Mouse (Mus musculus) forebrain, embryonic 16.5 days (tissue): ENCODE measurements around the gene Exd1. TPM values are rescaled to one million over a fixed set of nuclear protein-coding genes. Genes with fewer than 3 reads are reported as not detected.

Experiments used
- ATAC-seq: fragments of 200-750 bp; cut with Nextera tagmentation; 2 replicates; pipeline ENCODE4 v1.8.0; 2017; ENCODE audit warnings: mild to moderate bottlenecking, moderate library complexity
- H3K27ac ChIP-seq: fragments of 300-500 bp; sonication (generic); 2 replicates; pipeline ENCODE4 v1.5.1; 2014; ENCODE audit warnings: low read length, control low read depth
- H3K27me3 ChIP-seq: fragments of 300-500 bp; sonication (generic); replicated peaks from 2 replicates; pipeline ENCODE4 v1.6.1; 2014; ENCODE audit warnings: low read length; ENCODE audit not compliant: control insufficient read depth, insufficient read depth
- H3K36me3 ChIP-seq: fragments of 300-500 bp; sonication (generic); 2 replicates; pipeline ENCODE4 v1.6.1; 2014; ENCODE audit not compliant: control insufficient read depth, insufficient read depth
- H3K4me1 ChIP-seq: fragments of 300-500 bp; sonication (generic); replicated peaks from 2 replicates; pipeline ENCODE4 v1.6.1; 2014; ENCODE audit warnings: low read length; ENCODE audit not compliant: control insufficient read depth, insufficient read depth
- H3K4me2 ChIP-seq: fragments of 300-500 bp; sonication (generic); 2 replicates; pipeline ENCODE4 v1.6.1; 2014; ENCODE audit warnings: mild to moderate bottlenecking, low read length, control low read depth
- H3K4me3 ChIP-seq: fragments of 300-500 bp; sonication (generic); replicated peaks from 2 replicates; pipeline ENCODE4 v1.5.1; 2014; ENCODE audit warnings: mild to moderate bottlenecking, low read length, control low read depth
- H3K9ac ChIP-seq: fragments of 300-500 bp; sonication (generic); replicated peaks from 2 replicates; pipeline ENCODE4 v1.6.1; 2014; ENCODE audit warnings: low read depth, low read length, control low read depth
- H3K9me3 ChIP-seq: fragments of 300-500 bp; sonication (generic); 2 replicates; pipeline ENCODE4 v1.6.1; 2016; ENCODE audit warnings: low read length; ENCODE audit not compliant: control insufficient read depth
- WGBS: fragments of 180-500 bp; shearing (Covaris S2); extraction: QIAGEN DNeasy Blood & Tissue Kit; methylation state at CpG from one replicate; pipeline ENCODE4 v1.1.7; 2014; 5-methylcytosine and 5-hydroxymethylcytosine counted together
- polyA plus RNA-seq: library from polyadenylated mRNA; unstranded; fragments of >200 nt; fragmentation: Nextera tagmentation; extraction: Ambion mirVana; gene quantifications from 2 replicates; pipeline ENCODE4 v1.2.1, GENCODE M21; 2015

Gene Exd1
- 1.1 and 1.6 TPM in 2 replicates for polyA plus RNA-seq

GRCm38 (mm10) chr2:119547522-119548370, at the start of gene Exd1, which contains the start of gene Chp1:
TSS of gene Exd1 (minus strand) at chr2:119547627.
TSS of gene Chp1 (plus strand) at chr2:119547697.
- Histone ChIP-seq H3K9ac (peak within 1 kb of the TSS; percentile 71), H3K9me3 (no peaks in the 10 kb centered on the region), H3K4me2 (peak within 1 kb of the TSS; percentile 73), H3K27me3 (no peaks in the 10 kb centered on the region), H3K4me1 (peaks cover 15% of the 10 kb centered on the region), H3K36me3 (no peaks in the 10 kb centered on the region), H3K4me3 (peak within 1 kb of the TSS; percentile 64), H3K27ac (peak within 1 kb of the TSS; percentile 46)
- ATAC-seq = peak; percentile 99
- under 1% methylated on average over 57 of the region's 57 CpGs for WGBS

GRCm38 (mm10) chr2:119596781-119597330, 49.4 kb upstream of the Exd1 start:
- ATAC-seq = no peak
- Histone ChIP-seq H3K4me3 (no peak overlapping the region), H3K9me3 (no peaks in the 10 kb centered on the region), H3K36me3 (peaks cover 7% of the 10 kb centered on the region), H3K27me3 (no peaks in the 10 kb centered on the region), H3K4me2 (no peak overlapping the region), H3K9ac (no peak overlapping the region), H3K4me1 (peaks cover 45% of the 10 kb centered on the region), H3K27ac (peak overlapping the region; percentile 33; the same call in 1 of the 2 replicates)
- 79% methylated on average over 8 of the region's 8 CpGs for WGBS

GRCm38 (mm10) chr2:119595308-119595707, 47.9 kb upstream of the Exd1 start:
- Histone ChIP-seq H3K36me3 (peaks cover 6% of the 10 kb centered on the region), H3K27me3 (no peaks in the 10 kb centered on the region), H3K9me3 (no peaks in the 10 kb centered on the region), H3K4me3 (peak overlapping the region; percentile 98), H3K27ac (no peak overlapping the region), H3K4me1 (peaks cover 37% of the 10 kb centered on the region), H3K9ac (peak overlapping the region; percentile 37), H3K4me2 (peak overlapping the region; percentile 77)
- WGBS = 35% methylated on average over 4 of the region's 4 CpGs
- no peak for ATAC-seq

- H3K4me2 ChIP-seq = peak overlapping the region; percentile 77
- peaks cover 37% of the 10 kb centered on the region for H3K4me1 ChIP-seq
- peaks cover 5% of the 10 kb centered on the region for H3K36me3 ChIP-seq
- under 1% methylated on average over 57 of the region's 61 CpGs for WGBS
- peak overlapping the region; percentile 81 for H3K27ac ChIP-seq
- H3K9ac ChIP-seq = peak overlapping the region; percentile 98
- peak overlapping the region; percentile 98 for H3K4me3 ChIP-seq
- H3K27me3 ChIP-seq = no peaks in the 10 kb centered on the region
- H3K9me3 ChIP-seq = no peaks in the 10 kb centered on the region
- ATAC-seq = peak; percentile 98
These were observed 46.9 kb upstream of the Exd1 start for GRCm38 (mm10) chr2:119594113-119594981.

- peak overlapping the region; percentile 75 for H3K27ac ChIP-seq
- H3K36me3 ChIP-seq = peaks cover 5% of the 10 kb centered on the region; the same call in 1 of the 2 replicates
- no peak overlapping the region for H3K9ac ChIP-seq
- peak overlapping the region; percentile 98 for H3K4me3 ChIP-seq
- peaks cover 36% of the 10 kb centered on the region for H3K4me1 ChIP-seq
- no peaks in the 10 kb centered on the region for H3K9me3 ChIP-seq
- WGBS = 7% methylated on average over 7 of the region's 7 CpGs
- H3K27me3 ChIP-seq = no peaks in the 10 kb centered on the region
- peak; percentile 19 for ATAC-seq
- peak overlapping the region; percentile 41 for H3K4me2 ChIP-seq
These were observed 46.3 kb upstream of the Exd1 start for GRCm38 (mm10) chr2:119593765-119594112.

- Histone ChIP-seq H3K9me3 (no peaks in the 10 kb centered on the region), H3K36me3 (no peaks in the 10 kb centered on the region), H3K9ac (no peak overlapping the region), H3K27ac (no peak overlapping the region), H3K4me2 (no peak overlapping the region), H3K4me1 (peaks cover 18% of the 10 kb centered on the region), H3K4me3 (no peak overlapping the region), H3K27me3 (no peaks in the 10 kb centered on the region)
- 93% methylated on average over 3 of the region's 3 CpGs for WGBS
- ATAC-seq = no peak
These were observed 43.8 kb upstream of the Exd1 start for GRCm38 (mm10) chr2:119591247-119591646.

GRCm38 (mm10) chr2:119587383-119587782, 40.0 kb upstream of the Exd1 start:
- no peak overlapping the region for H3K27ac ChIP-seq

GRCm38 (mm10) chr2:119584282-119584681, 36.9 kb upstream of the Exd1 start:
- no peaks in the 10 kb centered on the region for H3K4me1 ChIP-seq

More at GRCm38 (mm10) chr2:119587383-119587782, 40.0 kb upstream of the Exd1 start:
- H3K27me3 ChIP-seq = no peaks in the 10 kb centered on the region
- no peak overlapping the region for H3K4me3 ChIP-seq
- no peaks in the 10 kb centered on the region for H3K36me3 ChIP-seq
- no peak overlapping the region for H3K9ac ChIP-seq
- H3K9me3 ChIP-seq = no peaks in the 10 kb centered on the region
- no peaks in the 10 kb centered on the region for H3K4me1 ChIP-seq
- no peak overlapping the region for H3K4me2 ChIP-seq
- WGBS = 14% methylated on average over 4 of the region's 4 CpGs
- ATAC-seq = no peak

GRCm38 (mm10) chr2:119583439-119583838, 36.0 kb upstream of the Exd1 start:
- Histone ChIP-seq H3K4me3 (no peak overlapping the region), H3K9ac (no peak overlapping the region), H3K27ac (no peak overlapping the region), H3K4me1 (no peaks in the 10 kb centered on the region), H3K4me2 (no peak overlapping the region), H3K9me3 (no peaks in the 10 kb centered on the region), H3K27me3 (no peaks in the 10 kb centered on the region), H3K36me3 (peaks cover 3% of the 10 kb centered on the region; the same call in 1 of the 2 replicates)
- ATAC-seq = no peak
- 23% methylated on average over 2 of the region's 2 CpGs for whole genome bisulfite sequencing

More at GRCm38 (mm10) chr2:119584282-119584681, 36.9 kb upstream of the Exd1 start:
- 93% methylated on average over 8 of the region's 8 CpGs for WGBS
- Histone ChIP-seq H3K36me3 (peaks cover 3% of the 10 kb centered on the region; the same call in 1 of the 2 replicates), H3K4me3 (no peak overlapping the region), H3K9me3 (no peaks in the 10 kb centered on the region), H3K27me3 (no peaks in the 10 kb centered on the region), H3K4me2 (no peak overlapping the region), H3K9ac (no peak overlapping the region), H3K27ac (no peak overlapping the region)
- no peak for ATAC-seq
